Mouse (Mus musculus): ENCODE data around the gene Cldn6.

GRCm38 (mm10) chr17:23700079-23700478 lies 21.0 kb downstream of the Cldn6 start:
- TF ChIP-seq CTCF (IDR thresholded peaks at IDR 0.05; ENCODE audit: extremely low read depth, insufficient read length, insufficient replicate concordance, low read depth, low read length): peak; percentile 63; the same call in 1 of the 2 replicates
- no peak; the same call in 1 of the 2 replicates for TF ChIP-seq POLR2A (IDR thresholded peaks at IDR 0.05; ENCODE audit: low read depth, low read length)

All from small intestine, adult 2 months (tissue).